Mouse (Mus musculus) Muller cell, postnatal 12 days (primary cell): ENCODE results near the gene Klhl32.
A peak's percentile ranks its signal among the peaks of the same experiment; 100 is the strongest.

Experiments
- DNase-seq: peaks from one replicate; pipeline ENCODE4 v3.0.0-alpha.2; 2015; ENCODE audit errors: inconsistent ontology term

The Klhl32 gene

GRCm38 (mm10) chr4:24631177-24631911 is 219.6 kb downstream of the Klhl32 start:
- no peak for DNase-seq

- DNase-seq, result no peak
Measured at GRCm38 (mm10) chr4:24630430-24630829, 220.5 kb downstream of the Klhl32 start.

GRCm38 (mm10) chr4:24627871-24628270 is 223.1 kb downstream of the Klhl32 start:
- no peak for DNase-seq

GRCm38 (mm10) chr4:24626686-24627085 is 224.2 kb downstream of the Klhl32 start:
- peak; percentile 38 for DNase-seq

- DNase-seq, result peak; percentile 8
Measured at GRCm38 (mm10) chr4:24625951-24626584, 224.9 kb downstream of the Klhl32 start.

GRCm38 (mm10) chr4:24621422-24622187 is 229.3 kb downstream of the Klhl32 start:
- DNase-seq, result no peak

- DNase-seq, result no peak
Measured at GRCm38 (mm10) chr4:24620440-24620839, 230.5 kb downstream of the Klhl32 start.

- DNase-seq, result no peak
Measured at GRCm38 (mm10) chr4:24620005-24620404, 230.9 kb downstream of the Klhl32 start.

GRCm38 (mm10) chr4:24609564-24609963 is 241.4 kb downstream of the Klhl32 start:
- DNase-seq, result no peak

GRCm38 (mm10) chr4:24609085-24609484 is 241.8 kb downstream of the Klhl32 start:
- DNase-seq, result no peak

- no peak for DNase-seq
Measured at GRCm38 (mm10) chr4:24601711-24602110, 249.2 kb downstream of the Klhl32 start.

GRCm38 (mm10) chr4:24598637-24599036 is 252.3 kb downstream of the Klhl32 start:
- DNase-seq, result no peak

- no peak for DNase-seq
Measured at GRCm38 (mm10) chr4:24596942-24597611, 253.8 kb downstream of the Klhl32 start.

- DNase-seq, result no peak
Measured at GRCm38 (mm10) chr4:24594824-24595223, 256.1 kb downstream of the Klhl32 start.

- no peak for DNase-seq
Measured at GRCm38 (mm10) chr4:24583997-24584396, 266.9 kb downstream of the Klhl32 start.

- DNase-seq, result no peak
Measured at GRCm38 (mm10) chr4:24582295-24582694, 268.6 kb downstream of the Klhl32 start.

GRCm38 (mm10) chr4:24577594-24577993 is 273.3 kb downstream of the Klhl32 start:
- DNase-seq, result no peak

- peak; percentile 73 for DNase-seq
Measured at GRCm38 (mm10) chr4:24574276-24574675, 276.6 kb downstream of the Klhl32 start.

- no peak for DNase-seq
Measured at GRCm38 (mm10) chr4:24568989-24569556, 281.9 kb downstream of the Klhl32 start.

- DNase-seq, result no peak
Measured at GRCm38 (mm10) chr4:24568026-24568425, 282.9 kb downstream of the Klhl32 start.
